Mouse (Mus musculus): ENCODE measurements around the gene Kcnip4.

Kcnip4 gene

GRCm38 (mm10) chr5:49524394-49525241 is at the start of gene Kcnip4:
Gene Kcnip4, minus strand, starts transcription at chr5:49524907.
- DNase-seq (ENCODE audit: low read depth, low spot score) = no peak

DNA sequence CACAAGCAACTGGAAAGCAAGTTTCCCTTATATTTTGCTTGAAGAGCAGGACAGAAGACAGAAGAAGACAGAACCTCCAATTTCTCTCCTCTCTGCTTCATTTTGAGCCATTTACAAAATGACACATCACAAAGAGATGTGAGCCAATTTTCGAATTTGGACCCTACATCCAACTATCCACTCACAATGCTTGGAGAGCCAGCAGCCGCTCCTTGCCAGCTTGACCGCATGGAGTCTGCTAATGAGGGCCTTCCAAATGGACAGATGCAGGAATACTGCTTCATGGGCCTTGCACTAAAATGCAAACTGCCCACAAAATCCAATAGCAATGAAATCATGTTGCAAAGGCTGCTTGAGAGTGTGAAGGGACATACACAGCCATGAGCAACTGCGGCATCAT is 47.2 kb upstream of the Kcnip4 start:
- no peak for DNase-seq (ENCODE audit: low read depth, low spot score)

DNA sequence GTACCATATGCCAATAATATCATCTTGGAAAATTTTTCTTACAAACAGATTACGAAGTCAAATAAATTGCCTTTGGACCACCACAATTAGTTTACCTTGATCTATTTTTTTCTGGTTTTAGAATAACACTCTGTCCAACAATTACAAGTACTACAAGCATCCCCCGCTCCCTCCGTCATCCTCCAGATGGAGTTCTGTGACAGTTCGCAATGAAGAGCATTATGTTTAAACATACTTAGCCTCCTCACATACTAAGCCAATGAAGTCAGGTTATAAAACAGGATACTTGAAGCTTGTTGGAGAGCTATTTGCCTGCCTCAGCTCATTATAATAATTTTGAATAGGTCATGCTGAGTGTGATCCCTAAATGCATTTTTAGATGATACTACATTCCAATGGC is 39.0 kb upstream of the Kcnip4 start:
- DNase-seq (ENCODE audit: low read depth, low spot score) = no peak

GRCm38 (mm10) chr5:49557436-49557835 is 32.7 kb upstream of the Kcnip4 start:
- no peak for DNase-seq (ENCODE audit: low read depth, low spot score)

DNA sequence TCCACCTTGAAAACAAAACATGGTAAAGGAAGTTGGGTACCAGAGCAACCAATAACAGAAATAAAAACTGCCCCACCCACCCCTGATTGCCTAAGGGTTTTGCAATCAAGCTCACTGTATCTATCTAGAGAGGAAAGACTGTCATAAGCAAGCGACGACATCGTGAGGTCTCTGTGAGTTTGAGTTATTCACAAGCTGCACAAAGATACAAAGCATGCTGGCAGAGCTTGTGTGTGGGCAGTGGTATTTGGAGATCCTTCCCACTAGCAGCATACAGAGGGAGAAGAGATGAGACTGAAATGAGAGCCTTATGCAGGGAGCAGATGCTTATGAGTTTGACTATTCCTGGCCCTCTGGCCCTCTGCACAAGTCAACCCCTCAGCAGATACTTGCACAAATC is 23.2 kb upstream of the Kcnip4 start:
- no peak for DNase-seq (ENCODE audit: low read depth, low spot score)

DNA sequence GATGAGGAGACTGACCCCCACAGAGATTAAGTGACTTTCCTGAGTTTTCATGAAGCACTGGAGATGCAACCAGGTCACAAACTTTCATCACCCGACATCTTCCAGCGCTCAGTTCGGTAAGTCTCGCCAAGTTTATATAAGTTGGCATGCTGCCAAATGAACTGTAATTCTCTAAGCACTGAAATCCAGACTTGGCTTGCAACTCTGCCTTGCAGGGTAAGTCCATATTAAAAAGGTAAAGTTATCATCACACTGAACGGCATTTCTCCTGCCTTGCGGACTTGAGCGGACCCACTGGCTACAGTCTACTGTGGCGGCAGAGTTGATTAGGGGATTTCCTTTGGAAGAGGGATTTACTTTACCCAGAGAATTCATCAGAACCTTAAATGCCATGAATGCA is 4.7 kb upstream of the Kcnip4 start:
- no peak for DNase-seq (ENCODE audit: low read depth, low spot score)

- no peak for DNase-seq (ENCODE audit: low read depth, low spot score)
Measured at GRCm38 (mm10) chr5:49525242-49525612, 520 bp upstream of the Kcnip4 start.

GRCm38 (mm10) chr5:49523997-49524393 is 712 bp downstream of the Kcnip4 start:
- no peak for DNase-seq (ENCODE audit: low read depth, low spot score)

DNA sequence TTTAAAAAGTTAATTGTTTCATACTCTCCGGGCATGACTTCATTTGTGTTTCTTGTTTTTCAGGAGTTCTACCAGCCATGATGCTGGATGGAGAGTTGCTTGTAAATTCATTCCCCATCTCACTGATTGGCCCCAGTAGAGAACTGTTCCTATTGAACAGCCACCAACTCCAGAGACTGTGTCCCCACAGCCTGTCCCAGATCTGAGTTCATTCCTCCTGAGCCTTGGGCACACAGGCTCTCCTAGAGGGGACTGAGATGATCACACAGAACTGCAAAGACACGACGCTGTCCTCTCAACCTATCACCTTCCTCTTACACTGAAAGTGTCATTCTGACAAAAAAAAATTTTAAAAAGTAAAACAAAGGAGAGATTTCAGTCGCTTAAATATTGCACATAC is 1.7 kb downstream of the Kcnip4 start:
- DNase-seq (ENCODE audit: low read depth, low spot score) = no peak

DNA sequence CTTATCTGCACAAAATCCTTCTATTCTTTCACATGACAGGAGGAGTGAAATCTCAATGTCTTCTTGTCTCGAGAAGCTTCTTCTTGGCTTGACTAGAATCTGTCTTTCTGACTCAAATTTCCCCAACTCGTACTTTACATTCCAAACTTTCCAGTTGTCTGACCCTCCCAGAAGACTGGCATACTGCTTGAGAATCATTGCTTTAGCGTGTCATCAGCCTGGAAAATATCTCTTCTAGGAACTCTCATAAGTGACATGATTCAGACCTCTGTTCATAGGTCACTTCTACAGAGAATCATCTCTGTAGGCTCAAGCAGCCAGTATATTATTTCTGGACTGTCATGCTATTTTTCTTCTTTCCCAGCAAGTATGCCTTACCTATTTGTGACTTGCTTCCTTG is 26.0 kb downstream of the Kcnip4 start:
- DNase-seq (ENCODE audit: low read depth, low spot score) = no peak

DNA sequence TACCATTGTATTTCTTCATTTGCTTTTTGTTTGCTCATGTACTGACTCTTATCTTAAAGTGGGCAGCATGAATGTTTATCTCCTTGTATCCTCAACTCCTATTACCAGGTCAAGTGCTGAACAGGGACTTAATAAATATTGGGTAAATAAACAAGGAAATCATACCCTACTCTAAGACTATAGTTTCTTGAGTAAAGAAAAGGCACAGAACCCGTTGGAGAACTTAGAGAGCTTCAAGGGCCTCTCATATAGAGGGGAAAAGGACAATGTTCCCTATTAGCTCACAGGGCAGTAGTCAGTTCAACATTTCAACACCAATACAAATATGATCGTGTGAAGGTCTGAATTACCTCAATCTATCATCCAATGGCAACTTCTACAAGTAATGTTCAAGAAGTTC is 37.4 kb downstream of the Kcnip4 start:
- DNase-seq (ENCODE audit: low read depth, low spot score) = no peak

DNA sequence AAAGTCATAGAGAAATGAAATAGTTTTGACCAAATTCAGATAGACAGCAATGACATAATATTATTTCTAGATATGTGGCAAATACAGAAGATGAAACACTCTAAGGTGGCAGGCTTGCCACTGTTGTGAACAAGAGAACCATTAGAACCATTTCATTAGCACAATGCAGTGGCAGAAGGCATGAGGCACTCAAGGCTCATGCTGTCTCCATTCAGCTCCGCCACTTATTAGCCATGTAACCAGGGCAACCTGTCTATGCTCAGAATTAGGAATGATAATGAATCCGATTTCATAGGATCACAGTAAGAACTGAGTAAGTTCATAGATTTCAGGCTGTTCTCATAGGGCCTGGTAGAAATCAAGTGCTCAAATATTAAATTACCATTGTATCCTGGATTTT is 54.0 kb downstream of the Kcnip4 start:
- DNase-seq (ENCODE audit: low read depth, low spot score) = no peak

- DNase-seq (ENCODE audit: low read depth, low spot score) = no peak
Measured at GRCm38 (mm10) chr5:49460643-49461276, 63.9 kb downstream of the Kcnip4 start.

DNA sequence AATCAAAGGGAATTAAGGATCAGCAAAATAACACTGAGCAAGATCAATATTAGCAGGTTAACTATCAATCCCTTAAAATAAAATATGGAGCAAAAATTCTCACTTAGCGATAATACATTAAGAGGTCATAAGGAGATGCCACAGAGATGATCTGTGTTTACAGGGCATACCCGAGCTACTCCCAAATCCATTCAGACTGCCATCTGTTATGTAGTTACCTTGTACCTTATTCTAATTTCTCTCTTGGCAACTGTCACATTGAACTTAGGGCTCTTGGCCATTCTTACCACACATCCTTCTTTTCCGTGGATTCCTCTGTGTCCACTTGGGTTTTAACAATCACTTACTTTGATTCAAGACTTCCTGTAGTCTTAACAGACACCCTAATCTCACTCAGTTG is 71.6 kb downstream of the Kcnip4 start:
- no peak for DNase-seq (ENCODE audit: low read depth, low spot score)

- DNase-seq (ENCODE audit: low read depth, low spot score) = no peak
Measured at GRCm38 (mm10) chr5:49451295-49451694, 73.4 kb downstream of the Kcnip4 start.

GRCm38 (mm10) chr5:49450876-49451275 is 73.8 kb downstream of the Kcnip4 start:
- no peak for DNase-seq (ENCODE audit: low read depth, low spot score)

- no peak for DNase-seq (ENCODE audit: low read depth, low spot score)
Measured at GRCm38 (mm10) chr5:49437236-49437635, 87.5 kb downstream of the Kcnip4 start.

- DNase-seq (ENCODE audit: low read depth, low spot score) = no peak
Measured at GRCm38 (mm10) chr5:49427689-49428088, 97.0 kb downstream of the Kcnip4 start.

GRCm38 (mm10) chr5:49419707-49420106 is 105.0 kb downstream of the Kcnip4 start:
- DNase-seq (ENCODE audit: low read depth, low spot score) = no peak

- DNase-seq (ENCODE audit: low read depth, low spot score) = no peak
Measured at GRCm38 (mm10) chr5:49408351-49408750, 116.4 kb downstream of the Kcnip4 start.

GRCm38 (mm10) chr5:49370543-49371076 is 154.1 kb downstream of the Kcnip4 start:
- no peak for DNase-seq (ENCODE audit: low read depth, low spot score)

DNA sequence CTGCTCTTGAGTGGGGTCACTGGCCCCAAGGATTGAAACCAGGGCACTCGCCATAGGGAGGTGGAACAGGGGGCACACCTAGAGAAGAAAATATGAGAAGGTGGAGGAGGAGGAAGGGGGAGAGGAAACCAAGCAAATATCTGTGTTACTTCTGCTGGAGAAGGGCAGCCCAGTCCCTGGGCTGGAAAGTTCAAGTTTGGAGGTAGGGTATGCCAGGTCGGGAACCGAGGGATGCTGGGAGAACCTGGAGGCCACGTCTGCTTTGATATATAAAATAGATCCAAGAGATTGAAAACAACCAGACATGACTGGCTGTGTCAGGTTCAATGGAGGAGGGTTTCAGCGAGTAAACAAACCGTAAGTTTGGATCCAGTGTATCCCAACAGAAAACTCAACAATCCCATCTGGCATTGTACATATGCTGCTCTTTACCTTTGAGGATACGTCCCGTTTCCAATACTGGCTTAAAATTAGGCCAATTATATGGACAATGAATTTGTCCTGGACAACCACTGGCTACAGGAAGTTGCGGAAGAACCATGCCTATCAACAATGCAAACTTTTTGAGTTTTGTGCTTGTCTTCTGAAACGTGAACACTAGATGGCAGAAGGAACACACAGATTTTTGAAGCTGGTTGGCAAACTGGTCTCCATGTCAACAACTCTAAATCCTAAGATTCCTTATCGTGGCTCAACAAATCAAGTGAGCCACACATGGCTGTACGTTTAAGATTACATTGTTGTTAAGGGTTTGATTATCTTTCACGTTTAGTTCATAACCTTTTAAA is 155.9 kb downstream of the Kcnip4 start:
- DNase-seq (ENCODE audit: low read depth, low spot score) = no peak
